Mouse (Mus musculus) adrenal gland, adult 18-20 months (tissue): ENCODE data around the gene Sytl3. TPM values are rescaled to one million over a fixed set of nuclear protein-coding genes. Genes with fewer than 3 reads are reported as not detected.

Experiments used
- DNase-seq, 2 experiments: peaks; one replicate each; pipeline ENCODE4 v3.0.0; 2021 to 2022; ENCODE audit warnings: low spot score in 2 of 2
- total RNA-seq, 2 experiments: library from RNA; stranded (reverse); gene quantifications; 1 replicate in 1 of 2; 2 replicates in 1 of 2; pipeline ENCODE4 v1.2.3; 2021

Sytl3 gene
- total RNA-seq, 2 experiments from 2014 or later, result 0.40 to 0.77 TPM

DNA sequence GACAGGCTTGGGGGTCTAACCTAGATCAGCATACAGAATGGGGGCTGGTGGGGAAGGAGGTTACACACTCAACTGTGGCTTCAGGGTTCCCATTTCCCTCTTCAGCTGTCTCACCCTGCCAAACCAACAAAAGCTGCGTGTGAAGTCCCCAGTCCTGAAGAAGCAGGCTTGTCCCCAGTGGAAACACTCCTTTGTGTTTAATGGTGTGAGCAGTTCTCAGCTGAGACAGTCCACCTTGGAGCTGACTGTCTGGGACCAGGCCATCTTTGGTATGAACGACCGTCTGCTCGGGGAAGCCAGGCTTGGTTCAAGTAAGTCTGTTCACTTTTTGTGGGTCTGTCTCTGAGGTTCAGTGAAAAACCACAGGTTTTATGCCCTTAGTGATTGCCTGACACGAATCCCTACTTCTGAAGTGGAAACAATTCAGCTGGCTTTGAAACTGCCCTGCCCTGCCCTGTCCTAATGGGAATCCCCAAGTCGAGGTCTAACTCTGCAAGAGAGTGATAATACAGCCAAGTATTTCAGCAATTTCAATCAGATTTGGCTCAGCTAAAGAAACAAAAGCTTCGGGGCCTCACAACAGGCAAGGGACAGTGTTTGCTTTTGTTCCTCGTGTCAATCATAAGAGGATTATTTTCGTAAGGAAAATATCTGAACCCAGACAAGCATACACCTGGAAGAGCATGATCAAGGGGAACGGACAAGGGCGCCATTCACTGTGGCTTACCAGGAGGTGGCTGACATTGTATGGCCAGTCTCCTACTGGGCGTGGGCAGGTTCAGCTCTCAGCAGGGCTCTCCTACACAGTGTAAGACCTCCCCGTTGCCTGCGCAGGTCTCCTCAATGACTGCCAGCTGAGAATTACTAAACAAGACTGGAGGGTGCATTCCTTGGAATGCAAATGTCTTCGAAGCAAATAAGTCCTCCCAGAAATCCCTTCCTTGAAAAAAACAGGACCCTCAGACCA lies 77.7 kb downstream of the Sytl3 start:
- DNase-seq, result peak in 1 of 2 experiments; percentile 1

DNA sequence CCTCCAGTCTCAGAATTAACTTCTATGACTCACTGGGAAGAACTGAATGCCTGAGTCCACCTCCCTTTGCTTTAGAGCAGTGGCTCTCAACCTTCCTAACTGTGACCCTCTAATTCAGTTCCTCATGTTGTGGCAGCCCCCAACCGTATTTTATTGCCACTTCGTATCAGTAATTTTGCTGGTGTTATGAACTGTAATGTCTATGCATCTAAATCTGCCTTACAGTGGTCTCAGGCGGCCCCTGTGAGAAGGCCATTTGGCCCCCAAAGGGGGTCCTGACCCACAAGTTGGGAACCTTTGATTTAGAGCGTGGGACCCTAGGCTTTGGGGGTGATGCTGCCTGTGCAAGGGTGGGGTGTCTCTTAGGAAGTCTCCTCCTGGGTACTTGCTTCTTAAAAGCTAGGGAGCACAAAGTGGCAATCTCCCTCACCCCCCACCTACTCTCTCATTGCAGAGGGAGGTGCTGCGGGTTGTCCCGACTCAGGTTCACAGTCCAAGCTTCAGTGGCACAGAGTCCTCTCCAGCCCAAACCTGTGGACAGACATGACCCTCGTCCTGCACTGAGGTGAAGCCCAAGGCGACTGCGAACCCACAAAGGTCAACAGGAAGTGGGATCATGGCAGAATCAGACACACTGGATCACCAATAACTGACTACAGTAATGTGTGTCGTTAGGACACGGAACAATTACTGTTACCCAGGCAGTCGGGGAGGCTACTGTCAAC lies 78.5 kb downstream of the Sytl3 start:
- peak in 1 of 2 experiments; percentile 1 for DNase-seq

DNA sequence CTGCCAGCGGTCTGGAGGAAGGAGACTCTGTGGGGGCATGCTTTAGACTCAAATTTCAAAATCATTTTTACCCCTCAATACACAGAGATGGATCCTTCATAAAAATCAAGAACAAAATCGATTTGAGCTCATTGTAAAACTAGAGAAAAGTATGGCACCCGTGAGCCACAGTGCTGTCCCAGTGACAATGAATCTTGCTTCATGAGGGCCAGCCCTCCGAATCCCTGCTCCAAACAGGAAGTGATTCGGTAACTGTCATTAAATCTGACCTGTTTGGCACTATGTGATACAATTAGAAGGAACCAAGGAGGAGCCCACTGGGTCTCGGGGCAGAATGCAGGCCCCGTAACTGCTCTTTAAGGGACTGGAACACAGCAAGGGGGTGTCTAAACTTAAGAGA lies 79.9 kb downstream of the Sytl3 start:
- DNase-seq, result no peak

DNA sequence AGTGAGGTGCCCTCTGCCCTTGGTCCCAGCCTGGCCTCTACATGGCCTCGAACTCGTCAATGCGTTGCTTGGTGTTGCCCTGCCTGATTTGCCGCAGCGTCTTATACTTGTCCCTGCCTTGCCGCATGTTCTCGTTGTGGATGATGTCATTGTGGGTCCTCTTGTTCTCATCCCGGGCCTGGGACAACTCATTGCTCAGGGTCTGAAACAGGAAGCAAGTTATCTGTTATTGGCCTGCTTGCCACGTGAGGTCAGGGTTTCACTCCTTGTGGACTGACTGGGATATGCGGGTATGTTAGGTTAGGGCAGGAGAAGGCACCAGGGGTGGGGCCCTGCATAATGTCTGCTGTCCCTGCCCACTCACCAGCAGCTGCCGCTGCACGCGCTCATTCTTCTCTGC lies 80.4 kb downstream of the Sytl3 start:
- no peak for DNase-seq

DNA sequence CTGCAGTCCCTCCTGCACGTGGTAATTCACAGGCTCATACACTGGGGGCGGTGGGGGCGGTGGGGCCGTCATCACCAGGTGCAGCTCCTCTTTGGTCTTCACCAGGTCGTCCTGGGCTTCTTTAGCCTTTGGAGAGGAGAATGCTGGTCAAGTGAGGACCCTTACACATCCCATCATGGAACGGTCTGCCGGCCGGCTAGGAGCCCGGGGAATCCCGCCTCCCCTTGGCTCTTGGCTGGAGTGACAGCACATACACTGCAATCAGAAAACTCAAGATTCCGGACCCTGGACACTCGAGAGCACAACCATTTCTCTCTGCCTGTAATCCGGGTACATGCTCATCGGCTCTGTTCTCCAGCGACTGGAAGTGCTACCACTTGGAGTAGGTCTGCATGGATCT lies 80.9 kb downstream of the Sytl3 start:
- peak in 1 of 2 experiments; percentile 1 for DNase-seq

DNA sequence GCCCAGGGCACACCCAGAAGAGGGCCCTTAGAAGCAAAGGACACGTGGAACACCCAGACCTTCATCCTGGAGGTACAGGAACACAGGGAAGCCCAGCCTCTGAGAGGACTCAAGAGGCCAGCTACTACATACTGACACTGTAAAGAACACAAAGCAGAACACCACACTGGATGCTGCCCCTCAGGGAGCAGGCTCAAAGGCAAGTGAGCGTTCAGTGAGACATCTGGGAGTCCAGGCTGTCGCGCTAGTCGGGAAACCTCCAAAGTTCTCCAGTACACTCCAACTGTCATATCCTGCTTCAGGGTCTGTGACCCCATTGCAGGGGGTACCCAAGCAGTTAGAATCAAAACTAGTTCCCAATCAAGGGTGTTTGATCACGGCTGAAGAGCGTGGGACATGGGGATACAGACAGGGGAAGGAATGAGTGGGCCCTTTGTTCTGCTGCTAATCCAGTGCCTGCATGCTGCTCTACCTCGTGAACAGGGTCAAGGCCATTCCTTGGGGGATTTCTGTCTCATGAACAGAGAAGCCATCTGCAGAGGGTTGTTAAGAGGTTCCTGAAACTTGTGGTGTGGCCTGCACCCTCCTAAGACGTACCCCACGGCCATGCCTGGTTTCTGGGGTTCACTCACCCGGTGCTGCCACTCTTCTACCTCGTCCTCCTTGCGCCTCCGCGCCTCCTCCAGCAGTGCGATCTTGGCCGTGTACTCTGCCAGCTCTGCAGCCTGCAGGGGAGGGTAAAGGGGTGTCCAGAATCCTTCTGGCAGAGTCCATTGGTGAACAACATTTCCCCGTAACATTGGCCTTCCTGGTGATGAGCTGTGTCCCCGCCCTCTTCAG lies 81.7 kb downstream of the Sytl3 start:
- peak in 1 of 2 experiments; percentile 1 for DNase-seq

DNA sequence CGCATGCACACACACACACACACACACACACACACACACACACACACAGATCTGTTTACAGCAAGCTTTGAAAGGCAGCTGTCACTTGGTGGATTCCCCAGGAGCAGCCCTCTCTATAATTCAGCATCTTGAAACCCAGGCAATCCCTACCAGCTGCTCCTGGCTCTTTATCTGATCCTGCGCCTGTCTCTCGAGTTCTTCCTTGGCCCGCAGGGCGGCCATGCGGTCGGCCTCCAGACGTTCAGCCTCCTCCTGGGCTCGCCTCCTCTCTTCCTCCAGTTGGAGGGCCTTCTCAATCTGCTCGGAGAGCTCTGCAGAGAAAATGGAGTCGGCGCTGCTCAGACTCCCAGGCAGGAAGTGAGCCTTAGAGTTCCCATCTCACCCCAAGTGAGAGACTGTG lies 82.4 kb downstream of the Sytl3 start:
- DNase-seq, result no peak

DNA sequence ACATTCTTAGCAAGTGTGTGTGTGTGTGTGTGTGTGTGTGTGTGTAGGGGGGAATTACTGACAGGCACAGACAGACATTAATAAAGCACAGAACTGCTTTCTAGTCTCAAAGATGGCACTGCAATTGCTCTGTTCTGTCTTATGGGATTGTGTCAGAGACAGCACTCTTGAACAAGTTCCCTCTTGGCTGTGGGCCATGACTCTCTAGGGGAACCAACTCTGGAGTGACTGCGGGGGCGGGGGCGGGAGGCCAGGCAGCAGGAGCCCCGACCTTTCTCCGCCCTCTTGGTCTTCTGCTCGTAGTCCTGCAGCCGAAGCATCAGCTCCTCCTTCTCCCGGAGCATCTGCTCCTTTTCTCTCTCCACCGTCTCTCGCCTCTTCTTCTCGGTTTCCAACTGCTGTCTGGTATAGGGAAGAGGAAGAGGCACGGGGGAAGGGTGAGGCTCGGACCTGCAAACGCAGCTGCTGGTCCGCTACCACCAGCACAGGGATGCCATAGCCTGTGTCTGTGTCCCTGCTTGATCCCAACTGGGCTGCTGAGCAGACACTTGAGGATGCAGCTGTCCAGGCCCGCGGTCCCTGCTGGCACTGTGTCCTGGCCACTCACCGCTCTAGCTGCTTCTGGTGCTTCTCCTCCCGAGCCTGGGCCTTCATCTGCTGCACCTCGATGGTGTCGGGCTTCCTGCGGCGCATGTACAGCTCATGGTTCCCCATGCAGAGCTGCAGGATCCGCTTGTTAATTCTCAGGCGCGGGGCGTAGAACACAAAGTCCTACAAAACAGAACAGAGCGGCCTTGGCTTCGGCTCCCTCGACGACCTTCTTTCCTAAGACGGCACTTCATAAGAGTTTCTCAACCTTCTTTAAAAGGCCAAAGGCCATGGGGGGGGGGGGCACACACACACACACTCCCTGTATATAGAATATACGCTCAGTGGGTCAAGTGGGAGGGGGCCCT lies 83.5 kb downstream of the Sytl3 start:
- DNase-seq, result peak in 1 of 2 experiments; percentile 35

DNA sequence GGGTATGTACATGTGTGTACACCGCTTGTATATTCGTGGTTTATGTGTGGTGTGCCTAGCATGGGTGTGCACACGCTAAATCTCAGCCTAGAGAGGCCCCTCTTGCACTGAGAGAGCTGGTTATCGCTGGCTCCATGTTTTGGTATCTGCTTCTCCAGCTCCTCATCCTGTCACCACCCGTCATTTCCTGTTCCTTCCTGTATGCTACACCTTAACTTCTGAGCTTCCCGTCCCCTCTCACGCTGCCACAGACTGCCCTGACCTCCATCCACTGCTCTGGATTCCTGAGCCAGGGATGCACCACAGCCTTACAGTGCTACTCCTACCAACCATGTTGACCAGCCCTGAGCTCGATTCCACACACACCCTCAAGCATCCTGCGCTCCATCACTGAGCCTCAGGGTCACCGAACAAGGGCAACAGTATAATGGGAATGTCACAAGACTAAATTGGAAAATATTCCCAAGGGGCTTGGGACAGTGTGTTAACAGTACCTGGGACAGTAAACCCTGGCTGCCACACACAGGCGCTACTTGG lies 84.2 kb downstream of the Sytl3 start:
- DNase-seq, result no peak

DNA sequence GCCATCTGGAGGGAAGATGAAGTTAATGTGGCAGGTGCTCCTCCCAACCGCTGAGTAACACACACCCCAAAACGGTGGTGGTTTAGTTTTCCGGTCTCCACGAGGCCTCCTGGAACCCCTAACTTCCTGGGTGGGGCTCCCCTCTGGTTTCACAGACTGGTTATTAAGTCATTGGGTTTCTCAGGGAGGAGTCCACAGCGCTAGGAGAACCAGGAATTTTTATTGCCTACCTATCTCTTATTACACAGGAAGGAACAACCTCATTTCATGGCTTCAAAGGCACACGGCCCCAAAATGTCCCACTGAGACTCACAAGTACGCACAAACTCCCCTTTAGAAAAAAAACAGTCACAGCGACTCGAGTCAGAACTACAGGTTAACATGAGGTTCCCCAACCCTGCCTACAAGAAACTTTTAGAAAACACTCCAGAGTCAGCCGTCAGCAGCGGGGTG lies 84.9 kb downstream of the Sytl3 start:
- peak in 1 of 2 experiments; percentile 15 for DNase-seq

DNA sequence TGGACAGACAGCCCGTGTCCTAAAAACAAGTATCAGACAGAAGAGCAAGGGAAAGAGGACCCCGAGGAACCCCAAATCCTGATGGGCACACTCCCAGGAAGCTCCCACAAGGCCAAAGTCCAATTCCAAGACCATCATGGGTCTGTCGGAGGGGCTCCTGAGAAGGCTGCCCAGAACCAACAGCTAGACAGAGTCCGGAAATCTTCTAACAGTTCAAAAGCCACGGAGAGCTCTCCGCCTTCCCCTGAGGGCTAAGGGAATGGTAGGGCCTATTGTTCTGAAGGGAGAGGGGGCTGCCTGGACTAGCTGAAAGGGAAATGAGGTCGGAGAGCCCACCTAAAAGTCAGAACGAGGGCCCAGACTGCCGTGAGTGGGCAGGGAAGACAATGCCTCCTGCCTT lies 85.5 kb downstream of the Sytl3 start:
- DNase-seq, result no peak

DNA sequence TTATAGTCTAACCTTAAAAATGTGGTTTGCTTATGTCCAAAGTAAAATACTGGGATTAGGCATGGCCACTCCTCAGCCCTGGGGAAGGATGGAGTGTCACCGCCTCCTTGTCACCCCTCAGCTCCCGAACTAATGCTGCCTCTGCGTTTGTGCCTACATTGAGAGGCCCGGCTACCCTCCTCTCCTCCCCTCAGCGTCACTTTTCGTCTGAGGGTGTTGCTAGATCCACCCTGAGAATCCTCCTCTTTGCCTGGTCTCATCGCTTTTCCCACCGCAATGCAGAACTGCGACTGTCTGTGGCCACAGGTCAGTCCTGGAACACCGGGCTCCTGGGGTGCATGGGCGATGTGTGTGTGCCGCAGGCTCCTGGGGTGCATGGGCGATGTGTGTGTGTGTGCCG lies 86.0 kb downstream of the Sytl3 start:
- peak in 1 of 2 experiments; percentile 18 for DNase-seq

DNA sequence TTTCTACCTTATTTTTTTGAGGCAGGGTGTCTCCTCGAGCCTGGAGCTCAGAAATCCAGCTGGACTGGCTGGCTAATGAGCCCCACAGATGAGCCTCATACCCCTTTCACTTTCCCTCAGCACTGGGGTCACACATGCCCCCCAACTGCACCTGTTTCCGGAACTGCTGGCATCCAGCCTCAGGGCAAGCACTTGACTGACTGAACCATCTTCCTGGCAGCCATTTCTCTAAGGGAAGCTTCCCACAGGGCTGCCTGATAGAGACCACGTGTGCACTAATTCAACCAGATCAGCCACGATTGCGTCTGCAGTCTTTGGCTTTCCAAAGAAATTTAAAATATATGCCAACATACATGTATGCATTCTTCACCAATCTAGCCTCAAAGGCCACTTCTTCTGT lies 86.6 kb downstream of the Sytl3 start:
- no peak for DNase-seq

DNA sequence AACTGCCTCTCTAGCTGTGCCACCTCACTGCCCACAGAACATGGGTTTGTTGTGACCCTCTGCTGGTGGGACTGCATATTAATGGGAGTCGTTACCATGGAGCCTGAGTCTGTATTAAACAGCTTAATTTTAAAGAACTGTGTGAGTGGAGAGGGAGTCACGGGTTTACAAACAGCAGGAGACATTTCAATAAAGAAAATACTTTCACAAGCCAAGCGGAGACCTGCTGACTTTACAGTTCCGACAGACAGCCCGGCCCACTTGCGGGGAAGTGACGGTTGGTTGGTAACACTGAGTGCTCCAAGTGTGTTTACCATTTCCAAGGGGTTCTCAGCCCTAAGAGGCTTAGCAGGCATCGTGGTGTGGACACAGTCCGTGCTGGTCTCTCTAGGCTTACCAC lies 87.1 kb downstream of the Sytl3 start:
- peak in 1 of 2 experiments; percentile 17 for DNase-seq

DNA sequence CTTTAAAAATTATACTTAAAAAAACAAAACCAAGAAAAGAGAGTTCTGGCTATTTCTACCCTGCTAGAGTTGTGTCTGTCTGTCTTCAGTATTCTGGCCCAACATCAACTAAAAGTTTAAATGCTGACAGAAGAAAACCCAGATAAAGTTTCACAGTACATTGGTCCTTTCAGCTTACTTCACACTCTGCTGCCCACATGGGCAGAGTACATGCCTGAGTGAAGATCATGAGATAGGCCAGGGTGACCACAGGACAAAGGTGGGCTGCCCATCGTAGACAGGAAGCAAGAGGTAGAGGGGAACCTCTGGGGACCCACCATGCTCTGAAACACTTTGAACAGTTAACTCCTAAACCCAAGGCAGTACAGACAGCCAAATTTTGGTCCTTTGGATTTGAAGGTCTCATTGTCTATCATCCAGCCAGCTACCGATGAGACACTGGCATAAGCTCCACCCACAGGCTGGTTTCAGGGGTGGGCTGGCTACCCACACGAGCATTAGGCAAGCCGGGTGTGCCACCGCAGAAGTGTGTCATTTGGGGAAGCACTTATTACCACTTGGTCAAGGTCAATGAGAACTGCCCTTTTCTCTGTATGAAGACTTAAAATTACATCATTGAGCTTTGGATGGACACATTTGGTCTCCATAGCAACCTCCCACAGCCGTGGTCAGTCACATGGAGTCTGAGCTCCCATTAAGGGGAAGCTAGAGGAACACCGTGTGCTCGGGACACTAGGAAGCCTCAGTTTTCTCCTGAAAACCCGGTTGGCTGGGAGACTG lies 87.7 kb downstream of the Sytl3 start:
- peak in 1 of 2 experiments; percentile 27 for DNase-seq

DNA sequence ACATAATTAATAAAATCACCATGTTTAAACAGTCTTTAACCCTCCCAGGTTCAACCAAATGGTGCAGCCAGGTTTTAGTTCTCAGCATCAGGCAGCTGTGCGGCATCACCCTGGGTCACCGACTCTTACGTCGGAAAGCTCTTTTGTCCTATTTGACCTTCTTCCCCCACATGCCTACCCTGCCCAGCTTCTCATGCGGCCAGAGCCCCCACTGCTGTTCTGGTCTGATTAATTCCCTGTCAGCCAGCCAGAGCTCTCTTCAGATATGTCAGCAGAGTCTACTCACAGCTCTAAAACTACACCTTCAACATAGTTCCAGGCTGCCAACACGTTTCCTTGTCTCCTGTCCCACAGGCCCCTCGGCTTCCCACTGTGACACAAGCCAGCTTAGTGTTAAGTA lies 88.6 kb downstream of the Sytl3 start:
- peak in 1 of 2 experiments; percentile 18 for DNase-seq

DNA sequence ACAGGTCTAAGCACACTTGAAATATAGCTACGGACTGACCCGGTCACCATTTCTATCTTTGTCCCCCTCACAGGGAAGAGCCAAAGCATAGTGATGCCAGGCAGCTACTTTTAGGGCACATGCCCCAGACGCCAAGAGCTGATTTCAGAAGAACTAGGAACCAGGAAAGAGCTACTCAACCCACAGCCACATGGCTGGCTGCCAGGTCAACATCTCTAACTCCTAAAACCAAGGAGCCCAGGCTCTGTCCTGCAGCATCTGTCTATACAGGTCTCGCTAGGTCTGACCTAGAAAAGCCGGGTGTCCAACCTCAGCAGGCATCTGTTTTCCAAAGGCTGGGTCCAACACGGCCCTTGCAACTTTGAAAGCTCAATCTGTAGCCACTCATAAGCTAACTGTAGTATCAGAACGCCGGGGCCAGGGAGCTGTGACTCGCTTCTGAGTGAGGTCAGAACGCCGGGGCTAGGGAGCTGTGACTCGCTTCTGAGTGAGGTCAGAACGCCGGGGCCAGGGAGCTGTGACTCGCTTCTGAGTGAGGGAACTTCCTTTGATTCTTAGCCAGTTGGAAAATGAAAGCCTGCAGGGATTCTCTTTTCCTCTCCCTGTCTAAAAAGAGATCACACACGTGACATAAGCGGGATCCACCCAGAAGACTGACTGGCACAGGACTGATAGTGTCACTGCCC lies 90.0 kb downstream of the Sytl3 start:
- peak in 1 of 2 experiments; percentile 49 for DNase-seq

DNA sequence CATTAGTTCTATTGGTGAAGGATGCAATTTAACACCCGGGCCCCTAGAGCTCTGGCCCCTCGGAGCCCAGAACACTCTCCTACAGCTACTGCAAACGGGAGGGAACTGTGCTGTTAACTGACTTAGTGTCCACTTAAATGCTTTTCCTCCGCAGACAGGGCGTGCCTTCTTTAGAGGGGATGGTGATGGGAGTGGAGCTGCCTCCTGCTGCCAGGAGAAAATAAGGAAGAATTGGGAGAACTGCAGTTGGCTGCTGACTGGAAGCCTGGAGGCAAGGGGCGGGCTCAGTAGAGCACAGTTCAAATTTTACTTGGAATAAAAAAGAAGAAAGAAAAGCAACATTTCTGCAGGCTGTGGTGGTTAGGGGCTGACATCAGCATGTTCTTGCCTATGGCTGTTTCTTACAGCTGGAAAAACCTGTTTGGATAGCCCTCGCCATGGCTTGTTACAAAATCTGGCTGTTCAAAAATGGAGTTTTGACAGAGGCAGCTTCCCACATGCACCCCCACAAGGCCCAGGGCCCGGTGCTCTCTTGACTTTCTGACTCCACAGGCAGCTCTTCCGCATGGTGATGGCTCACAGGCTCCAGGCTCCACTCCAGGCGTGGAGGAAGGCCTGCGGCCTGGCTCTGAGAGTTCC lies 92.4 kb downstream of the Sytl3 start:
- peak in 1 of 2 experiments; percentile 15 for DNase-seq
